Mouse (Mus musculus): Measurements from ENCODE around the gene Phf24. TPM values are rescaled to one million over a fixed set of nuclear protein-coding genes. Genes with fewer than 3 reads are reported as not detected.
A peak's percentile ranks its signal among the peaks of the same experiment; 100 is the strongest.

Gene Phf24
- polyA plus RNA-seq, 1 experiment from 2014 or later: 2.8 TPM

- no peak overlapping the region for H3K9ac ChIP-seq
- H3K4me2 ChIP-seq (replicated peaks): no peak overlapping the region
- peaks cover 43% of the 10 kb centered on the region for H3K27me3 ChIP-seq
- H3K4me3 ChIP-seq (replicated peaks): no peak overlapping the region
- H3K9me3 ChIP-seq (replicated peaks): no peaks in the 10 kb centered on the region
- no peaks in the 10 kb centered on the region for H3K36me3 ChIP-seq
- no peak for ATAC-seq (ENCODE audit: insufficient number of reproducible peaks, low FRiP score, low TSS enrichment, low read depth)
- WGBS: 80% methylated on average over 12 of the region's 12 CpGs
- H3K27ac ChIP-seq (replicated peaks): no peak overlapping the region
- peaks cover 11% of the 10 kb centered on the region for H3K4me1 ChIP-seq
Observed at GRCm38 (mm10) chr4:42915311-42915710, 1.1 kb upstream of the Phf24 start.

DNA sequence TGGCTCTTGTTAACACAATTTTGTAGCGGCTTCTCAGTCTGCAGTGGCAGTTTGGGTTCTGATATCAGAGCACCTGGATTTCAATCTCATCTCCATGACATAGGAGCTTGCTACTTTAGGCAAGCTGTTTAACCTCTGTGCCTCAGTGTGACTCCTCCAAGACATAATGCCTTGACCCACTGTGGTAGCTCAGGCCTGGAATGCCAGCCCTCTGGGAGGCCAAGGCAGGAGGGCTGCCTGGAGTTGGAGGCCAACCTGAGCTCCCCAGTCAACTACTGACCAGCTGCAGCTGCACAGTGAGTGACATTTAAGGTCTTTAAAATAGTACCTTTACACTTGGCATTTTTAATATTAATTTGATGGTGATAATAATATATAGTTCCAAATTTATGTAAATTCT is 494 bp upstream of the Phf24 start:
- no peak overlapping the region for H3K27ac ChIP-seq (replicated peaks)
- no peak overlapping the region for H3K4me2 ChIP-seq (replicated peaks)
- no peak overlapping the region for H3K9ac ChIP-seq
- H3K36me3 ChIP-seq: no peaks in the 10 kb centered on the region
- WGBS: 72% methylated on average over 1 of the region's 1 CpGs
- no peak overlapping the region for H3K4me3 ChIP-seq (replicated peaks)
- ATAC-seq (ENCODE audit: insufficient number of reproducible peaks, low FRiP score, low TSS enrichment, low read depth): no peak
- H3K4me1 ChIP-seq: peaks cover 11% of the 10 kb centered on the region
- H3K9me3 ChIP-seq (replicated peaks): no peaks in the 10 kb centered on the region
- H3K27me3 ChIP-seq: peaks cover 43% of the 10 kb centered on the region

DNA sequence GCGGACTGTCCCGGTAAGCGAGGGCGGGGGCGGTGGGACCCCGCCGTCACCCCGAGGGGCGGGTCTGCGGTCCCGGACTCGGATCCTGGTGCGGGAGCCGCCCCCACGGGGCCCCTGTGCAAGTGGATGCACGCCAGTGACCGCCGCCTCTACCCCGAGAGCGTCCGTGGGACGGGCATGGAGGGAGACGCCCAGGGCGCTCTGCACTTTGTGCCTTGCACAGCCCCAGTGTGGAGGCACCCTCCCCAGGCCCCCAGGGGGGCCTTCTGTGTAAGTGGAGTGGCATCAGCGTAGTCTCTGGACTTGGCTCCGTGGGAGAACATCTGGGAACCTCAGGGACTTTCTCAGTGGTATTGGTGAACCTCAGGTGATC is 928 bp downstream of the Phf24 start:
- ATAC-seq (ENCODE audit: insufficient number of reproducible peaks, low FRiP score, low TSS enrichment, low read depth): no peak
- Histone ChIP-seq H3K4me3 (replicated peaks) (peak overlapping the region; percentile 64), H3K4me1 (peaks cover 11% of the 10 kb centered on the region), H3K27me3 (peaks cover 43% of the 10 kb centered on the region), H3K9ac (peak overlapping the region; percentile 63), H3K4me2 (replicated peaks) (peak overlapping the region; percentile 91), H3K27ac (replicated peaks) (no peak overlapping the region), H3K36me3 (no peaks in the 10 kb centered on the region), H3K9me3 (replicated peaks) (no peaks in the 10 kb centered on the region)
- whole genome bisulfite sequencing: 2% methylated on average over 23 of the region's 26 CpGs

- Histone ChIP-seq H3K9me3 (replicated peaks) (no peaks in the 10 kb centered on the region), H3K4me2 (replicated peaks) (no peak overlapping the region), H3K4me3 (replicated peaks) (no peak overlapping the region), H3K27ac (replicated peaks) (no peak overlapping the region), H3K4me1 (peaks cover 11% of the 10 kb centered on the region), H3K9ac (no peak overlapping the region), H3K36me3 (no peaks in the 10 kb centered on the region), H3K27me3 (peaks cover 27% of the 10 kb centered on the region)
- no peak for ATAC-seq (ENCODE audit: insufficient number of reproducible peaks, low FRiP score, low TSS enrichment, low read depth)
- WGBS: 69% methylated on average over 9 of the region's 9 CpGs
Observed at GRCm38 (mm10) chr4:42920726-42921125, 4.3 kb downstream of the Phf24 start.

DNA sequence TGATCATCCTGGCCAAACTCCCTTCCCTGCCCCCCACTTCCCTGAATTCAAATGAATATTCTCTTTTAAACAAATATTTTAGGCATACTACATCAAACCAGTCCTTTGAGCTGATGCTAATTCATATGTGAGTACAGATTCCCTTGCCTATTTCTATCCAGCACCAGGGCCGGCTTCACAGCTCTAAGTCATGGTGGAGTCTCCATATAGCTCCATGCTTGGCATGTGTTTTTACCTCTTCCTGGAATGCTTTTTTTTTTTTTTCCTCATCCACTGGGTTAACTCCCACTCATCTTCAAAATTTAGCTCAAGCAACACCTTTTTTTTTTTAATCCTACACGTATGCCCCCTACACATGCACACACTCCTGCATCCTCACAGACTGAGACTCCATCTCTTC is 5.1 kb downstream of the Phf24 start:
- Histone ChIP-seq H3K27ac (replicated peaks) (no peak overlapping the region), H3K4me2 (replicated peaks) (no peak overlapping the region), H3K27me3 (peaks cover 22% of the 10 kb centered on the region), H3K4me1 (peaks cover 10% of the 10 kb centered on the region), H3K4me3 (replicated peaks) (no peak overlapping the region), H3K9me3 (replicated peaks) (no peaks in the 10 kb centered on the region), H3K36me3 (no peaks in the 10 kb centered on the region), H3K9ac (no peak overlapping the region)
- 80% methylated on average over 2 of the region's 2 CpGs for WGBS
- ATAC-seq (ENCODE audit: insufficient number of reproducible peaks, low FRiP score, low TSS enrichment, low read depth): no peak

DNA sequence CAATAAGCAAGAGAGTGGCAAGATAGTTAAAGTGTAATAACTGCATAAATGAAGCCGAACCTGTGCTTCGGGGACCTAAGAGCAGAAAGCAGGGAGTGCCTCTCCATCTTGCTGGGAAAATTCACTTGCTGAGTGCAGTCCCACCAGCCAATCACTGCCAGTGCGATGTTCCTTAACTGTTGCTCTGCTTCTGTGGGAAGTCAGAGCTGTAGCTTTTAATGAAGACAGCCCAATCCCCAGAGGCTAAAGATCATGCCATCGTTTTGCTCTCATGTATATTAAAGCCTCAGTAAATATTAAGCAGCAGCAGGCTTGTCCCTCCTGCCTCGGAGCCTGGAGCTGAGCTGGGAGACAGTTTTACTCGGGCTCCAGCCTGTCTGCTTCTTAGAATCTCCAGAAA is 5.6 kb downstream of the Phf24 start:
- ATAC-seq (ENCODE audit: insufficient number of reproducible peaks, low FRiP score, low TSS enrichment, low read depth): no peak
- H3K36me3 ChIP-seq: no peaks in the 10 kb centered on the region
- H3K9me3 ChIP-seq (replicated peaks): no peaks in the 10 kb centered on the region
- peaks cover 6% of the 10 kb centered on the region; the same call in 1 of the 2 replicates for H3K4me1 ChIP-seq
- 53% methylated on average over 6 of the region's 6 CpGs for WGBS
- H3K27ac ChIP-seq (replicated peaks): no peak overlapping the region
- H3K9ac ChIP-seq: no peak overlapping the region
- no peak overlapping the region for H3K4me3 ChIP-seq (replicated peaks)
- no peak overlapping the region for H3K4me2 ChIP-seq (replicated peaks)
- H3K27me3 ChIP-seq: peaks cover 18% of the 10 kb centered on the region

DNA sequence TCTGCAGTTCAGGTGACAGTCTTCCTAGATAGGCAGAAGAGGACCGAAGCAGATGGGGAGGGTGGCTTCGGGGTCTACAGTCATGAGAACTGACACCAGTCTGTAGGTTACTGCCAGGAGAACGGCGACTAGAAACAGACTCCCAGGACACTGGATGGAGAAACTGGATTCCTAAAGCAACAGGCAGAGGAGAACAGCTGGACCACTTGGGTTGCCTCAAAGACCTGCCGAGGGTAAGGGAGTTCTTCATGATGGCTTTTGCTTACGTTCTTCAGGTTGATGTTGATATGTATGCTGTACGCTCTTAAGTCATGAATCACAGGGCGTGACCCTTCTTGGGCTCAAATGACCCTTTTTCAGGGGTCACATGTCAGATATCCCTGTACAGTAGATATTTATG is 6.0 kb downstream of the Phf24 start:
- no peaks in the 10 kb centered on the region for H3K9me3 ChIP-seq (replicated peaks)
- no peak overlapping the region for H3K4me2 ChIP-seq (replicated peaks)
- no peak overlapping the region for H3K9ac ChIP-seq
- H3K4me1 ChIP-seq: peaks cover 3% of the 10 kb centered on the region; the same call in 1 of the 2 replicates
- H3K4me3 ChIP-seq (replicated peaks): no peak overlapping the region
- H3K27me3 ChIP-seq: peaks cover 14% of the 10 kb centered on the region
- WGBS: 72% methylated on average over 8 of the region's 8 CpGs
- H3K36me3 ChIP-seq: no peaks in the 10 kb centered on the region
- H3K27ac ChIP-seq (replicated peaks): no peak overlapping the region
- no peak for ATAC-seq (ENCODE audit: insufficient number of reproducible peaks, low FRiP score, low TSS enrichment, low read depth)

DNA sequence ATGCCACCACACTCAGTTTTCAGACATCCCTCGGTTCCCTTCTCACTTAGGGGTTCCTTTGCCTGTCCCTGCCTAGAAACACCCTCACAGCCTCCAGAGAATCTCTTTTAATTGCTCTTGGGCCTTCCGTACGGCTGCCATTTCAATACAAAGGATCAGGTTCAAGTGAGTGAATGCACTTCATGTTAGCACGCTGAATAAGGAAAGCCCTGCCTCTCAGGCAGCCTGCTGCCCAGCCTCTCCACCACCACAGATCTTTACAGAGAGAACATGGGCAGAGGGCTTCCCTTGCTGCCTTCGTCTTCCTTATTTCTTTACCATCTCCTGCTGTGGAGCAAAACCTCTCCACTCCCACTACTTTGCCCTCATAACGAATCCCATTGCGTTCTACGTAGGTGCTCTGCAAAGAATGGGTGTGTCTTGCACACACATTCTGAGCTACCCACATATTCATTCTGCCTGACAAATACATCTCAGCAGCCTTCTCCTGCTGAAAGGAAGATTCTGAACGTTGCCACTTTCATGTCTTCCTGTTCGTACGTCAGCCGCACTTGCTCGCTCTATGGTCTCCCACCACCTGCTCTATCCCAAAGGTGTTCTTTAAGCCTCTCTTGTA is 7.7 kb downstream of the Phf24 start:
- Histone ChIP-seq H3K27me3 (no peaks in the 10 kb centered on the region), H3K36me3 (no peaks in the 10 kb centered on the region), H3K9me3 (replicated peaks) (no peaks in the 10 kb centered on the region), H3K4me2 (replicated peaks) (no peak overlapping the region), H3K4me3 (replicated peaks) (no peak overlapping the region), H3K9ac (no peak overlapping the region), H3K4me1 (no peaks in the 10 kb centered on the region), H3K27ac (replicated peaks) (no peak overlapping the region)
- 71% methylated on average over 13 of the region's 13 CpGs for WGBS
- no peak for ATAC-seq (ENCODE audit: insufficient number of reproducible peaks, low FRiP score, low TSS enrichment, low read depth)

- H3K27me3 ChIP-seq: no peaks in the 10 kb centered on the region
- no peak for ATAC-seq (ENCODE audit: insufficient number of reproducible peaks, low FRiP score, low TSS enrichment, low read depth)
- H3K27ac ChIP-seq (replicated peaks): no peak overlapping the region
- H3K9me3 ChIP-seq (replicated peaks): no peaks in the 10 kb centered on the region
- no peak overlapping the region for H3K4me2 ChIP-seq (replicated peaks)
- 84% methylated on average over 5 of the region's 5 CpGs for WGBS
- H3K9ac ChIP-seq: no peak overlapping the region
- no peaks in the 10 kb centered on the region for H3K4me1 ChIP-seq
- H3K36me3 ChIP-seq: no peaks in the 10 kb centered on the region
- no peak overlapping the region for H3K4me3 ChIP-seq (replicated peaks)
Observed at GRCm38 (mm10) chr4:42928209-42928608, 11.7 kb downstream of the Phf24 start.

DNA sequence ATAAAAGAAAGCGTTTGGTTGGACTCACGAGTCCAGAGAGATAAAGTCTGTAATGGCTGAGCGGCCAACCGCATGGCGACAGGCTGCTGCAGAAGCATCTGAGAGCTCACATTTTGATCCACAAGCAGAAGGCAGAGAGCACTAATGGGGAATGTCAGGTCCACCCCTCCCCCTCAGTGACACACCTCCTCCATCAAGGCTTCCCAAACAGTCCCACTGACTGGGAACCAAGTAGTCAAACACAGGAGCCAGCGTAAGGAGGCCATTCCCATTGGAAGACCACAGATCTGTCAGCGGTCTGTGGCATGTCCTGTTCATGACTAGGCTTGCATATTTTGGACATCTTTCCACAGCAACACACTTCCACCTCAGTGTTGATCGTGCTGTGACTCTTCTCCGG is 12.5 kb downstream of the Phf24 start:
- WGBS: 92% methylated on average over 9 of the region's 9 CpGs
- Histone ChIP-seq H3K4me2 (replicated peaks) (no peak overlapping the region), H3K36me3 (no peaks in the 10 kb centered on the region), H3K4me1 (peaks cover 6% of the 10 kb centered on the region), H3K27ac (replicated peaks) (no peak overlapping the region), H3K4me3 (replicated peaks) (no peak overlapping the region), H3K9ac (no peak overlapping the region), H3K9me3 (replicated peaks) (no peaks in the 10 kb centered on the region), H3K27me3 (no peaks in the 10 kb centered on the region)
- ATAC-seq (ENCODE audit: insufficient number of reproducible peaks, low FRiP score, low TSS enrichment, low read depth): no peak

DNA sequence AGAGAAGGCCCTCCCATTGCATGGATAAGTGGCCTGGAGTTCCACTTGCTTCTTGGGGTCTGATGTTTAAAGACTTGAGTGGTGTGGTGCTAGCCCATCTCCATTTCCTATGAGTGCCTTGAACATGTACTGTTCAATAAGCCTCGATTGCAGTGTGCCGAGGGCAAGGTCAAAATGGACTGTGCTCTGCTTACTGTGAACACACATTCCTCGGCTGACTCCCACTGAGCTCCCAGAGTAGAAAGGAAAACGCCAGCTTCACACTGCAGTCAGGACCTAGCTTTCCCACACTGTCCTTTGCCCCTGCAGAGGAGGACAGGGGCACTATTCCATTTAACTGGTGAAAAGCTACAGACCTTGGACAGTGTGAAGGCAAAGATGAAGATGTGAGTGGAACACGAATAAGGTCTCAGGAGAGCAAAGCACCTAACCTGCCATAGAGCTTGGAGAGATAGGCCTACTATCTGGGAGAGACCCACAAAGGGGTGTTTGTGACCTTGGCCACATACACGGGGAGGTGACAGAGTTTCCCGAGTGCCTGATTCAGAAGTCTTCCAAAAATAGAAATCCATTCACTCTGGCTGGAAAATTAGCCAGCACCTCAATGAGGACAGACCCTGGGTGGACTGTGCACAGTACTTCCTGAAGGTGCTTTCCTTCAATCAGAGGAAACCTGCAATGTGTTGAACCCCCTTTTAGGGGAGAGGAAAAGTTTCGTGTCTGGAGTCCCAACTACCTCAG is 15.9 kb downstream of the Phf24 start:
- Histone ChIP-seq H3K9ac (no peak overlapping the region), H3K36me3 (no peaks in the 10 kb centered on the region), H3K27ac (replicated peaks) (no peak overlapping the region), H3K4me2 (replicated peaks) (no peak overlapping the region), H3K4me3 (replicated peaks) (no peak overlapping the region), H3K9me3 (replicated peaks) (no peaks in the 10 kb centered on the region), H3K4me1 (peaks cover 6% of the 10 kb centered on the region), H3K27me3 (peaks cover 6% of the 10 kb centered on the region; the same call in 1 of the 2 replicates)
- WGBS: 73% methylated on average over 8 of the region's 8 CpGs
- ATAC-seq (ENCODE audit: insufficient number of reproducible peaks, low FRiP score, low TSS enrichment, low read depth): no peak

- Histone ChIP-seq H3K4me2 (replicated peaks) (peak overlapping the region; percentile 47), H3K4me3 (replicated peaks) (peak overlapping the region; percentile 17; the same call in 1 of the 2 replicates), H3K27ac (replicated peaks) (0 out of 2 replicates have a peak overlapping the region, but pooled peaks have one; percentile 22), H3K9ac (no peak overlapping the region), H3K36me3 (no peaks in the 10 kb centered on the region), H3K27me3 (peaks cover 13% of the 10 kb centered on the region; the same call in 1 of the 2 replicates), H3K9me3 (replicated peaks) (no peaks in the 10 kb centered on the region), H3K4me1 (peaks cover 6% of the 10 kb centered on the region)
- no peak; the same call in 1 of the 2 replicates for ATAC-seq (ENCODE audit: insufficient number of reproducible peaks, low FRiP score, low TSS enrichment, low read depth)
- whole genome bisulfite sequencing: 6% methylated on average over 22 of the region's 22 CpGs
Observed at GRCm38 (mm10) chr4:42933630-42934029, 17.2 kb downstream of the Phf24 start.

Data from embryonic facial prominence, embryonic 15.5 days (tissue).